Mouse (Mus musculus) right cerebral cortex, postnatal 10 days (tissue): ENCODE results near the gene AU021092.
A peak's percentile ranks its signal among the peaks of the same experiment; 100 is the strongest.

Experiments
- DNase-seq, 2 experiments: peaks; one replicate each; pipeline ENCODE4 v3.0.0; 2021; ENCODE audit warnings: low spot score in 2 of 2

Gene AU021092

DNA sequence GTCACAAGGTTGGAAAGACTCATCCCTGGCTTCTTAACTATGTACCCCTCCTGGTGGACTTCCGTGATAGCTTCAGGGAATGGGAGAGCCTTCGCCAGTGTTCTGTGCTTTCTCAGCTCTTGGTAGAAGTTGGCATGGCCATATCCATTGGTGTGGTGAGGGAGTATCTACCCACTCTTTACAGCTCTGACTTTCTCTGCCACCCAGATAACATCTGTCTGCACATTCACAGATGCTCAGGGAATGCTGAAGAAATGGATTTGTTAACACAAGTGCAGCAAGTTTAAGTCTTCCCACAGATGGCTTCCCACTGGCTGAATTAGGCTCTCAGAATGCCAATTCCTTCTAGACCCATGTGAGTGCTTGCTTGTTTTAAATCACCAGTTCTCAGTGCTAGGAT lies 8.0 kb downstream of the AU021092 start:
- DNase-seq = no peak

DNA sequence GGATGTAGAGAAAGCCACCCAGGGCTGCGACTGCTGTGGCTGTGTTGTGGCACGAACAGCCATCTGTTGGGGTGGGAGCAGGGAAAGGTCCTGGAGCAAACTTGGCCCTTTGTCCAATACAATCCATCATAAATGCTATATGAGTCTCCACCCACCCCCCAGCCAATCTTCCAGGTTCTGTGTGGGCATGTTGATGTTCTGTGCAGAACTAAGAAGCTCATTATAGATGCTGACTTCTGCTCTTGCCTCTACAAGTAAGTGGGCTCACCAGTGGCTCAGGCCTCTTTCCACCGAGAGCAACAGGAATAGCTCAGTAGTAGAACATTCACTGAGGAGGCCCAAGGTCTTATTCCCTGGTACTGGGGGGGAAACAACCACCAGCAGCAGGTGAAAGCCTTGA lies 9.9 kb downstream of the AU021092 start:
- no peak for DNase-seq

DNA sequence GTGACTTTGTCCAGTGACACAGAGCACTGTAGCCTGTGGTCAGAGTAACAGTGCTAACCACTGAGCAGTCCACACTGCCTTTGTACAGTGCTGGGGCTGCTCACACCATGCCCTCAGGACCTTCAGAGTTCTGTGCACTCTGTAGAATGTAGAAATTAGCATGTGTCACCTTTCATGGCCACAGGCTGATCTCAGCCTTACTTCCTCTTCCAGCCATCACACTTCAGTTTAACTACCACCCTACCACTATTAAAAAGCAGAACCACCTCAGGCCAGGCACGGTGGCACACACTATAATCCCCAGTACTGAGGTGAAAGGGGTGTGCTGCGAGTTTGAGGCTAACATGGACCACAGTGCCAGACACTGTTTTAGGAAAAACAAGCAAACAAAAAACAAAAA lies 11.7 kb downstream of the AU021092 start:
- no peak for DNase-seq

DNA sequence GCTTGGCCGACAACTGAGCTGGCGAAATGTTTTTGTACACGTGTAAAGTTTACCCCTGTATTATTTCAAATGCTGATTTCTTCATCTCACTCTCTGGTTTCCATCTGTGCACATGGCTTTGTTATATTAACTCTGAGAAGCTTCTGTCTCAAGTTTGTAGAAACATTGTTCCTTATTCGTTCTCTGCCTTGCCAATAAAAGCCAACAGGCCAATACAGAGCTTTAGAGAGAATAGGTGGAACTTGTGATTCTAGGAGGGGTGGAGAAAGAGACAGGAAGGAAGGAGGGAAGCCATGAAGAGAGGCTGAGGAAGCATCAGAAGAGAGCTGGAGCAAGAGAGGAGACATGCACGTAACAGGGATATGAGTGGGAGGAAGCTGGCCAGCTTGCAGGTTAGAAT lies 16.0 kb downstream of the AU021092 start:
- no peak for DNase-seq

DNA sequence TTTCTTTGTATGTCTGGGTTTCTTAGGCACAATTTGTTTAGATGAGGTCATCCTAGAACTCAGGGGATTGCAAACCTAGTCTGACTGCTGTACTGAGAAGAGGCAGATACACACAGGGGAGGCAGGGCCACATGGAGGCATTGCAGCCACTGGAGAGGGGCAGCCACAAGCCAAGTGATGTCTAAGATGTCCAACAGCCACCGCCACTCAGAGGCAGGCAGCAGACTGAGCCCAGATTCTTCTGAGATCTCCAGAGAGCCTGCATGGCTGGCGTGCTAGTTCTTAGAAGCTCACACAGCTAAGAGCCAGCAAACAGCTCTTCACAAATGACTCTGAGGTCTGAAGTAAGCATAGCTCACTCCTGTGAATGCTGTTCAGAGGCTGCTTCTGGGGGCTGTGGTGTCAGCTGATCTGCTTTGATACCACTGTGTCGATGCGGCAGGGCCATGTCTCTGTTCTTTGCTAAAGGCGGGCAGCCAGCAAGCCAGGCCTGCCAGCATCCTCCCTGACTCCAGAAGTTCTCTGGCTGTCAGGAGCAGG lies 16.6 kb downstream of the AU021092 start:
- DNase-seq = no peak

DNA sequence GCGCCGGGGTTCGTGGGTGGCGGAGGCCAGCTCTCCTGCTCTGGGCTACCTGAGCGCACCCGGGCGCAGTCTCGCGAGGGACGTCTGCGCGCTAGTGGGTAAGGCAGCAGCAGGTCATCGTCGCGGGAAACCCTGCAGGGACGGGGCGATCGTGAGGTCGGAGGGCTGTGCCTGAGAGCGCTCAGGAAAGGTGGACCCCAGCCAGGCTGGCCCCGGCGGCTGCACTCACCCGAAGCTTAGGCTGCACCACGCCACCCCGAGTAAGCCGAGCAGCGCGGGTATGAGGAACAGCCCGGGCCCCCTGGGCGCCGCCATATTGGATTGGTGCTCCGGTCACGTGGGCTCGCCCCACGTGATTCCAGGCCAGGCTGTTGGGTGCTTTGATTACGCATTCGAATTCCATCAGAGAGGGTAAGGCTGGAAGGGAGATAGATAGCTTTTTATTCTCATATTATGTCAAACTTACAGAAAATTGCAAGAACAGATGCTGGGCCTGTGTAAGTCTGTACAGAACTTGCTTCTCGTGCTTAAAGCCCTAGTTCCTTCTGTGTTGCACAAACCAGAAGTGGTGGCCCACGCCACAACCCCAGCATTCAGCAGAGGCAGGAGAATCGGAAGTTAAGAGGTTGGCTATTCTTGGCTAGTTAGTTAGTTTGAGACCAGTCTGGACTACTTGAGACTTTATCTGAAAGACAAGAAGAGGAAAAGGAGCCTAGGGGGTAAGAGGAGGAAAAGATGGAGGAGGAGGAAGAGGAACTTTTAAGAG lies 18.2 kb downstream of the AU021092 start, which contains the start of gene Nagpa:
Gene Nagpa (minus strand): TSS at position 345 of the 766 bp plus-strand sequence.
- peak; percentile 92 to 94 for DNase-seq

DNA sequence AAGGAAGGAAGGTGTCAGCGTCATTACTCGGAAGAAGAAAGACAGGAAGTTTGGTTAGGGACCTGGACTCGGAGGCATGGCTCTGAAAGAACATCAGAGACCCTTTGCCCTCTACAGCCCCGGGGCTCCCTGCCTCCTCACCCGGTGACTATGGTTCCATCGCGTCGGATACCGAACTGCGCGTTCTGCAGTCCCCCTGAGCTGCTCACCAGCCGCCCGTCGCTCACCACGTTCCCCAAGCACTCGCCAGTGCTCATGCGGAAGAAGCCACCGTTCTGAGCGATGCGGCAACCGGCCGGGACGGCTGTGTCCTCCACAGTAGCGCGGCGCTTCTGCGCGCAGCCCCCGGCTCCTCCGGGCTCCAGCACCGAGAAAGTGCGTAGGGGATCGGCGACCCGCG lies 18.9 kb downstream of the AU021092 start:
- DNase-seq = peak in 1 of 2 experiments; percentile 43

DNA sequence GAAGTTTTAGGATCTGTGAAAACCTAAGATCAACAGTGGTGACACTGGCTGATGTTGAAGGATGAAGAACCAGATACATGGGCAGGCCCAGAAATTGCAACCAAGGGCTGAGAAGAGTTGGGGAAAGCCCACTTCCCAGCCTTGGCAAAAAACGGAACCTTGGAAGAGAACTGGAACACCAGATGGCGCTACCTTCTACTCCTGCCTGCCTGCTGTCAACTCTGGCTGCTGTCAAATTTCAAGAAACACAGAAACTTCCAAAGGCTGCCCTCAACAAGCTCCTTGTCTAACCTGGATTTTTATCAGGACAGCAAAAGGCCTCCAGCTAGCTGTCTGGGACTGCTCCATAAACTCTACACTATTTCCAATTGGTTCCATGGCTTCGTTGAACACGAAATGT lies 19.4 kb downstream of the AU021092 start:
- DNase-seq = peak; percentile 62 to 66

DNA sequence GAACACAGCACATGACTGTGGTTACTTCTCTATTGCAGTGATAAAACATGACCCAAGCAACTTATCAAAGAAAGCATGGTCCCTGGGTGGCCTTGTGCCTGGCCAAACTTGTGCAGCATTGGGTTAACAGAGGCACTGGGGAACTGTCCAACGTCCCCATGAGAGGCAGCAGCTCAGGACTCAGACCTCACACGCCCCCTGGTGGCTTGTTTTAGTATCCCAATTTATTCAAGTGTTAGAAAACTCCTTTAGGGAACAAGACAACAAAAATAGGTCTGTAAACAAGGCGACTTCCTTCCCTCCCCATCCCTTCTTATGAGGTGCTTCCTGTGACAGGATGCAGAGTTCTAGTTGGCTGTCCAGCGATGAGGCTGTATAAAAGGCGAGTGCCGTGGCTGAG lies 27.0 kb downstream of the AU021092 start:
- peak in 1 of 2 experiments; percentile 61 for DNase-seq

DNA sequence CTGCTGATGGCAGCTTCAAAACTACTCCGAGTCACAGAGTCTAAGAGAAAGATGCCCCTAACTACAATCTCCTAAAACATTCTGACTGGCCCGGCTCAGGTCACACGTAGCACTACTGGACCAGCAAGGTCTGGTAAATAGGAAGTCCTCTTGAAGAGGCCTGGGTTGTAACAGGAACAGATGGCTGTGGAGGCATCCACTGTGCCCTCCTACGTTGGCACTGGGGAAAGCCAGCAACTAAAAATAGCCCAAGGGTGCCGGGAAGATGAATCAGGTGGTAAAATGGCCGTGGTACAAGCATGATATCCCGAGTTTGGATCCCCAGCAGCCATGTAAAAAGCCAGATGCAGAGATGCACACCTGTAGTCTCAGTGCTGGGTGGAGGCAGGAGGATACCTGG lies 35.9 kb downstream of the AU021092 start:
- no peak for DNase-seq

DNA sequence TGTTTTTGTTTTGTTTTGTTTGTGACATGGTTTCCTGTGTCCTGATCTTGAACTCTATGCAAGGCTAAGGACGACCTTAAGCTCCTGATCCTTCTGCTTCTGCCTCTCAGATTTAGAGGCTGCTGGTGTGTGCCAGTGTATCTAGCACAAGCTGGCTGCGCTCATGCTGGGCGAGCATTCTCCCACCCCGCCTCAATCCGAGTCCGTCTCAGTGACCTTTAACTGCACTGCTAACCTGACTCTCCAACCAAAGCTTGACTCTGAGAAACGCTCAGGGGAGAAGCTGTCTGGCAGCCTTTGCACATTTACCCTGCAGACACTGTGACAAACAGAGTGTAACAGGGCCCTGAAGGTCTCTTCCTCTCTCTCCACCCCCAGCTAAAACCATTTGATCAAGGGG lies 36.4 kb downstream of the AU021092 start:
- no peak for DNase-seq

DNA sequence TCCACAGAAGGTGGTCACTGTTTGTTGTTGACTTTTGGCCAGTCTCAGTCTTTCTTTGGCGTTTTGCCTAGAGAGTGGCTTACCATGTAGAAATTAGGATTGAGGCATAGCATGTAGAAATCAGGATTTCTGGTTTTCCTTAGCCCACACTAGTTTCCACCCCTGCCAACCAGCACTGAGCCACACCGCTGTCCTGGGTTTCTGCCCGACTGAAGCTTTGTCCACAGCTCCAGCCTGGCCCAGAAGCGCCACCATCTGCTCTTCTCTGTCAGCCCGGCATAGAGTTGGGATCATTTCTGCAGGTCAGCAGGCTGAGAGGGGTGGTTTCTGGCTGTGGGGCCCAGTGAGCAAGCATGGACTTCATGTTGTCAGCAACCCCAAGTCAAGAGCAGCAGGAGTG lies 37.1 kb downstream of the AU021092 start:
- DNase-seq = no peak

DNA sequence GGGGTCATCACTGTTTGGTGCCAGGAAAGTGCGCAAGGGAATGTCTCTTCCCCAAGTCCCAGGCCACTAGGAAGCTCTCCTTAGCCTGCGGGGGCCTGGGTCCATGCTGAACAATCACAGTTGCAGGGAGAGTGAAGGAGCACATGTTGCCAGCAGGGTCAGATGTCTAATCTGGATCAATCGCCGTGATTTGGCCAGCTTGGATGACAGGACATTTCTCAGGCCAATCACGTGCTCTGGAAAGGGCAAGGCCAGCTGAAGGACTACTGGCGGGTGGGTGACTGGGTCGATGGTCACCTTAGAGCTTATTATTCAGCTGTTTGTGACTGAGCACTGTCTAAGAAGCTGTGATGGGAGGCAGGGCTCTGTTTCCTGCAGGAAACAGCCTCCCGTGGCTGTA lies 38.0 kb downstream of the AU021092 start:
- DNase-seq = no peak

DNA sequence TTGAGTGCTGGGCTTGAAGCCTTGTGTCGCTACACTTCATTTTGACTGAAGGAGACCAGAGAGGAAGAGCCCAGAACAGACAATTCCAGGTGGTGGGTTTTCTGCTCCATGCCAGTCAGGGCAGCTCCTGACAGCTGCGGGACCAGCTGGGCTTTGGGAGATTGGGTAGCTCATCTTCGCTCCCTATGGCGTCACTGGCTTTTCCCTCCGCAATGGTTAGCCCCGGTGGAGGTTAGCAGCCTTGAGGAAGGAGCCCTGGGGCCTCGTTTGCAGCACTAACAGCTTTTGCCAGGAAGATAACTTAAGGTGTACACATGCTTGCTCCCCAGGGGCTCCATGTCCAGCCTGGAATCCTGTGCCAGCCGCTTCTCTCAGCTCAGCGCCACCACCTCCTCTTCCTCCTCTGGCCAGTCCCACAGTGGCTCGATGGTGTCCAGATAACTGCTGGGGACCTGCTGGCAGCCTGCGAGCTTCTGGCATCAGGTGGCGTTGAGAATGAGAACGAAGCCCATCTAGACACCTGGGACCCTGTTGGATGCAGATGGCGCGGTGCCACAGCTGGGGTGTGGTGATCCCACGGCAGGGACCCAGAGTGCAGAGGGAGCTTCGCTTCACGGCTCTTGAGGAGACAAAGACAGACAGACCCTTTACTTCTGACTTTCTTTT lies 38.7 kb downstream of the AU021092 start:
- no peak for DNase-seq

DNA sequence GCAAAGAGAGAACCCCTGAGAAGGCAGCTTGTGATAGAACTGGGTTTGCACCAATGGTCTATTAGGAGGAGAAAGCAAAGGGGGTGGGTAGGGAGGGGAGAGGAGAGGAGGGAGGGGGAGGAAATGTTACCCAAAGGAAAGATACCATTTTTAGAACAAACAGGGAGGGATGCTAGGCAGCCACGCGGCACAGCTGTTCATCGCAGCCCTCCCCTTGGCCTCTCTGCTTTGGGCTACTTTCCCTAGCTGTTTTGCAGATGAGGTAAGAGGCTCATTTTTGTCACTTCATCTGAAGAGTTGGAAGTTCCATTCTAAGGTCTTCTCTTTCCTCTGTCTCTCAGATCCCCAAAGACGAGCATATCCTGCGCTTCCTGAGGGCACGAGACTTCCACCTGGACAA lies 49.5 kb downstream of the AU021092 start:
- DNase-seq = no peak

DNA sequence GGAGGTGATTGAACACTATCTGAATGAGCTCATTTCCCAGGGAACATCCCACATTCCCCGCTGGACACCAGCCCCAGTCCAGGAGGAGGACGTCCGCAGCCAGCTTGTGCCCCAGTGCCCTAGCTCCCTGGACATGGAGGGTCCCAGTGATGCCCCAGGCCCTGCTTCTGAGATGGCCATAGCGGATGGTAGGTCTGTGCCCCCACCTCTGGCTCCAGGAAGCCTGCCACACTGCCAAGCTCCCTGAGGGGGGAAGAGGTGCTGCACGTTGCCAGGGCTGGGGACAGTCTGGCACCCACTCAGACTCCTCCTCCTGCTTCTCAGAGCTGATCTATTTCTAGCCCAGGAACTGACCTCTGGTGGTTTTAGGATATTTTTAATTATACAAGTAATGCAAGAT lies 53.3 kb downstream of the AU021092 start:
- no peak for DNase-seq

DNA sequence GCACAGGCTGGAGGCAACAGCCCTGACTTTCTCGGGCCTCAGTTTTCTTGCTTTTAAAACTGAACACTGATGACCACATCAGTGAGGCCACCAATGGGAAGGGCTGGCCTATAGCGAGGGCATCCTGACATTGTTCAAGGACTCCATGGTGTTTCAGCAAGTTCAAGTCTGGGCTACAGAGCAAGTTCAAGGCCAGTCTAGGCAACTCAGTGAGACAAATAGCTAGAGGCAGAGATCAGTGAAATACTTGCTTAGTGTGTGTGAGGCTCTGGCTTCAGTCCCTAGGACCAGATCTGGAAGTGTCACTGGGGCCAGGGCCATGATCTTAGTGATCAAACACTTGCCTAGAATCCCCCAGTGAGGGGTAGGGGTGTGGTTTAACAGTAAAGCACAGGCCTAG lies 54.1 kb downstream of the AU021092 start:
- no peak for DNase-seq

DNA sequence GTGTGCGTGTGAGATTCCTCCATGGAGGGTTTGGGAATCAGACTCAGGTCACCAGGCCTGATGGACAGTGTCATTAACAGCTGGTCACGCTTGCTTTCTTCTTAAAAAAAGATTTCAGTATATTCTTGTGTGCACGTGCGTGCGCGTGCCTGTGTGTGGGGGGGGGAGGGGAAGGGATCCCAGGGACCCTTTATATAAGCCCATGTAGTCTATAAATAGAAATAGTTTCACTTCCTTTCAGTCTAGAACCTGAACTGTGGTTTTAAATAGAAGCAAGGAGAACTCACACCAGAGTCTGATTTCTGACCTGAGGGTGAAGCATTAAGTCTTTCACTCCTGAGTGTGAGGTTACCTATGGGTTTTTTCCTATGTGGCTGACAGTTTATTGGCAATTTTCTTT lies 57.8 kb downstream of the AU021092 start:
- no peak for DNase-seq
